Mouse (Mus musculus) embryonic facial prominence, embryonic 15.5 days (tissue): ENCODE data around the gene Luc7l3. TPM values are rescaled to one million over a fixed set of nuclear protein-coding genes. Genes with fewer than 3 reads are reported as not detected.
A peak's percentile ranks its signal among the peaks of the same experiment; 100 is the strongest.

Experiments
- ATAC-seq: fragments of 200-750 bp; cut with Nextera tagmentation; 2 replicates; pipeline ENCODE4 v1.8.0; 2017; ENCODE audit warnings: low read depth, moderate TSS enrichment; ENCODE audit not compliant: insufficient number of reproducible peaks, low FRiP score, low TSS enrichment
- H3K27ac ChIP-seq: fragments of 300-500 bp; sonication (generic); replicated peaks from 2 replicates; pipeline ENCODE4 v1.5.1; 2015; ENCODE audit warnings: mild to moderate bottlenecking, inconsistent platforms
- H3K27me3 ChIP-seq: fragments of 300-500 bp; sonication (generic); 2 replicates; pipeline ENCODE4 v1.6.1; 2015; ENCODE audit warnings: inconsistent platforms
- H3K36me3 ChIP-seq: fragments of 300-500 bp; sonication (generic); 2 replicates; pipeline ENCODE4 v1.6.1; 2015; ENCODE audit warnings: mild to moderate bottlenecking, inconsistent platforms
- H3K4me1 ChIP-seq: fragments of 300-500 bp; sonication (generic); 2 replicates; pipeline ENCODE4 v1.6.1; 2015; ENCODE audit warnings: inconsistent platforms
- H3K4me2 ChIP-seq: fragments of 300-500 bp; sonication (generic); replicated peaks from 2 replicates; pipeline ENCODE4 v1.6.1; 2015; ENCODE audit warnings: mild to moderate bottlenecking, inconsistent platforms
- H3K4me3 ChIP-seq: fragments of 300-500 bp; sonication (generic); replicated peaks from 2 replicates; pipeline ENCODE4 v1.5.1; 2015; ENCODE audit warnings: mild to moderate bottlenecking, inconsistent platforms
- H3K9ac ChIP-seq: fragments of 300-500 bp; sonication (generic); 2 replicates; pipeline ENCODE4 v1.6.1; 2015; ENCODE audit warnings: inconsistent platforms
- H3K9me3 ChIP-seq: fragments of 300-500 bp; sonication (generic); replicated peaks from 2 replicates; pipeline ENCODE4 v1.6.1; 2016; ENCODE audit warnings: inconsistent platforms
- WGBS: fragments of 180-500 bp; shearing (Covaris S2); methylation state at CpG from one replicate; pipeline ENCODE4 v1.1.7; 2015; 5-methylcytosine and 5-hydroxymethylcytosine counted together
- polyA plus RNA-seq: library from polyadenylated mRNA; unstranded; fragments of >200 nt; fragmentation: Nextera tagmentation; extraction: Ambion mirVana; gene quantifications from 2 replicates; pipeline ENCODE4 v1.2.1, GENCODE M21; 2015

Gene Luc7l3
- polyA plus RNA-seq, 1 experiment from 2014 or later: 106 TPM

DNA sequence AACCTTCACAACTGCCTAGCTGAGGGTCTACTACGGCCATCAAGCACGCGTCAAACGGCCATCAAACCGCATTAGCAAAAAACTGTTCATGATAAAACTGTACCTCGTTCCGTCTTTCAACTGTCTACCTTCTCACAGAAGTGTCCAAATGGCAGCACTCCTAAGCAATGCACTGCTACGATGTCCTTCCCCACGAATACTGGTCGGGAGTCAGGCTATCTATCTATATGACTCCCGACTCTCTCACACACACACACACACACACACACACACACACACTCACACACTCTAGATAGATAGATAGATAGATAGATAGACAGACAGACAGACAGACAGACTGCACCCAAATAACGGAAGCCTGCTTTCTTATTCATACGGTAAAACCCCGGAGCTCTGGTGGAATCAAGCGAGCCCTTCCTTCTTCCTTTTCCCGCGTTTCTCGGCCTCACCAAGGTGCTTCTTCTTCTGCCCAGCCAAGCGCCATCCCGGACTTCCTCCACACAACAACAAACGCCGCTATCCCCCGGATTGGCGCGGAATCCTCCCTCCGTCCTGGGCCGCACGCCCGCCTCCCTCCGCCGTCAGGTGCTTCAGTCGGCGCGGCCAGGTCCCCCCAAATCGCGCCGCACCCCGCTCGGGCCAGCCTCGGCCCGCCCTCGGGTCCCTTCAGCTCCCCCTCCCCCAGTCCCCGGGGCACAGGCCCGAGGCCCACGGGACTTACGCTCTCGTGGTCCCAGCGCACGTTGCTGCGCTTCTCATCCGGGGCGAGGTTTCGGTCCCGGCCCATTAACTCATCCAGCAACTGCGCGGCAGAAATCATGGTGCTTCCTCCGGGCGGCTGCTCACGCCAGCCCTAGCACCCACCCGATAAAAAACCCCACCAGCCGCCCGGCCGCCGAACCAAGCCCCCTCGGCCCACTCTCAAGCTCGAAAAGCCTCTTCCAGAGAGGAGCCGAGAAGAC is 538 bp downstream of the Luc7l3 start:
- Histone ChIP-seq H3K4me3 (peak overlapping the region; percentile 89), H3K4me1 (peaks cover 27% of the 10 kb centered on the region), H3K36me3 (no peaks in the 10 kb centered on the region), H3K9me3 (no peaks in the 10 kb centered on the region), H3K27me3 (no peaks in the 10 kb centered on the region), H3K4me2 (peak overlapping the region; percentile 60), H3K9ac (peak overlapping the region; percentile 97), H3K27ac (peak overlapping the region; percentile 96)
- peak; percentile 71 for ATAC-seq
- WGBS: 1% methylated on average over 67 of the region's 67 CpGs

DNA sequence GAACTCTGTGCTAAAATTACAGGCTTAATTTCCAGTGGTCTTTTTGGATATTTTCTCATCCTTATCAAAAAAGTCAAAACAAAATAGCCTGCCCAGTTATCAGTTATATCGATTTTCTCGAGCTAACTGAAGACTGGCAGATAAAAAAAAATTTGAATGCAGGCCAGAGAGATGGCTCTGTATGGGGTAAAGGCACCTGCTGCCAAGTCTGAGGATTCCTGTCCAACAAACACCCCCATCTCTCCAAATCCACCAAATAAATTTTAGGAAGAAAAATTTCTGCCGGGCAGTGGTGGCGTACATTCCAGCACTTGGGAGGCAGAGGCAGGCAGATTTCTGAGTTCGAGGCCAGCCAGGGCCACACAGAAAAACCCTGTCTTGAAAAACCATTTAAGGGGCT is 3.7 kb downstream of the Luc7l3 start:
- Histone ChIP-seq H3K4me1 (peaks cover 34% of the 10 kb centered on the region), H3K4me3 (no peak overlapping the region), H3K9me3 (no peaks in the 10 kb centered on the region), H3K27me3 (no peaks in the 10 kb centered on the region), H3K9ac (no peak overlapping the region), H3K27ac (no peak overlapping the region), H3K36me3 (no peaks in the 10 kb centered on the region), H3K4me2 (no peak overlapping the region)
- no peak for ATAC-seq
- WGBS: 84% methylated on average over 5 of the region's 5 CpGs

- Histone ChIP-seq H3K4me2 (no peak overlapping the region), H3K27ac (no peak overlapping the region), H3K36me3 (no peaks in the 10 kb centered on the region), H3K9me3 (no peaks in the 10 kb centered on the region), H3K9ac (no peak overlapping the region), H3K4me3 (no peak overlapping the region), H3K27me3 (no peaks in the 10 kb centered on the region), H3K4me1 (peaks cover 30% of the 10 kb centered on the region)
- ATAC-seq: no peak
- 66% methylated on average over 4 of the region's 4 CpGs for WGBS
Observed at GRCm38 (mm10) chr11:94317515-94317914, 4.3 kb downstream of the Luc7l3 start.

DNA sequence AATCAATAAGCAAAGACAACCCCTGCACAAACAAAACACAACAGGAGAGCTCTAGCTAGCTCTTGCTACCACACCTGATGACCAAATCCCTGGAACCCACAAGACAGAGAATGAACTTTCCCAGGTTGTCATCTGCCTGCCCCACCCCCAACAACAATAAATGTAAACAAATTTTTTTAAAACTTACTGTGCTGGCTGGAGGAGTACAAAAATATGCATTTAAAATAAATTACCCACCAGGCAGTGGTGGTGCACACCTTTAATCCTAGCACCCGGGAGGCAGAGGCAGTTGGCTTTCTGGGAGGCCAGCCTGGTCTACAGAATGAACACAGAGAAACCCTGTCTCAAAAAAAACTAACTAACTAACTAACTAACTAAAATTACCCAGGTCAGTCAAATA is 4.8 kb downstream of the Luc7l3 start:
- no peak overlapping the region for H3K4me3 ChIP-seq
- no peak overlapping the region for H3K9ac ChIP-seq
- no peak overlapping the region for H3K27ac ChIP-seq
- H3K4me2 ChIP-seq: no peak overlapping the region
- no peaks in the 10 kb centered on the region for H3K36me3 ChIP-seq
- no peaks in the 10 kb centered on the region for H3K27me3 ChIP-seq
- peaks cover 27% of the 10 kb centered on the region; the same call in 1 of the 2 replicates for H3K4me1 ChIP-seq
- ATAC-seq: no peak
- WGBS: 47% methylated on average over 1 of the region's 1 CpGs
- H3K9me3 ChIP-seq: no peaks in the 10 kb centered on the region

GRCm38 (mm10) chr11:94316528-94316927 is 5.3 kb downstream of the Luc7l3 start:
- H3K9ac ChIP-seq: no peak overlapping the region
- H3K4me1 ChIP-seq: peaks cover 27% of the 10 kb centered on the region; the same call in 1 of the 2 replicates
- no peaks in the 10 kb centered on the region for H3K36me3 ChIP-seq
- 70% methylated on average over 2 of the region's 2 CpGs for WGBS
- no peak overlapping the region for H3K4me3 ChIP-seq
- H3K27me3 ChIP-seq: no peaks in the 10 kb centered on the region
- no peak for ATAC-seq
- H3K4me2 ChIP-seq: no peak overlapping the region
- no peaks in the 10 kb centered on the region for H3K9me3 ChIP-seq
- no peak overlapping the region for H3K27ac ChIP-seq

DNA sequence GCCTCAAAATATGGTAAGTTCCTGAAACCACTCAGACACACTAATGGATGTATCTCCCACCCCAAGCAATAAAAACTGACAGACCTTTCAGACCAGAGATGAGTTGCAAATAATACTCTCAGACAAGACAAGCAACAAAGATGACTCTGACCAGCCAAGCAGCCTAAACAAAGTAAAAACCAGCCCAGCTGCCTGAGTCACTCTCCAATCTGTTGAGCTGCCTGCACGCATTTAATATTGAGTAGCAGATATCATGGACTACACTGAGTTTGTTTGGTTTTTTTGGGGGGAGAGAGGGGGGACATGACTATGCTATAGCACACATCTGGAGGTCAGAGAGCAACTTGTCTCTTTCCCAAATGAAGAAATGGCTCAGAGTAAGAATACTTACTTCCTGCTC is 6.5 kb downstream of the Luc7l3 start:
- WGBS: 66% methylated on average over 1 of the region's 1 CpGs
- no peak for ATAC-seq
- no peaks in the 10 kb centered on the region for H3K9me3 ChIP-seq
- H3K9ac ChIP-seq: no peak overlapping the region
- peaks cover 27% of the 10 kb centered on the region; the same call in 1 of the 2 replicates for H3K4me1 ChIP-seq
- H3K36me3 ChIP-seq: no peaks in the 10 kb centered on the region
- H3K27ac ChIP-seq: peak overlapping the region; percentile 34; the same call in 1 of the 2 replicates
- no peak overlapping the region for H3K4me3 ChIP-seq
- H3K4me2 ChIP-seq: no peak overlapping the region
- no peaks in the 10 kb centered on the region for H3K27me3 ChIP-seq

DNA sequence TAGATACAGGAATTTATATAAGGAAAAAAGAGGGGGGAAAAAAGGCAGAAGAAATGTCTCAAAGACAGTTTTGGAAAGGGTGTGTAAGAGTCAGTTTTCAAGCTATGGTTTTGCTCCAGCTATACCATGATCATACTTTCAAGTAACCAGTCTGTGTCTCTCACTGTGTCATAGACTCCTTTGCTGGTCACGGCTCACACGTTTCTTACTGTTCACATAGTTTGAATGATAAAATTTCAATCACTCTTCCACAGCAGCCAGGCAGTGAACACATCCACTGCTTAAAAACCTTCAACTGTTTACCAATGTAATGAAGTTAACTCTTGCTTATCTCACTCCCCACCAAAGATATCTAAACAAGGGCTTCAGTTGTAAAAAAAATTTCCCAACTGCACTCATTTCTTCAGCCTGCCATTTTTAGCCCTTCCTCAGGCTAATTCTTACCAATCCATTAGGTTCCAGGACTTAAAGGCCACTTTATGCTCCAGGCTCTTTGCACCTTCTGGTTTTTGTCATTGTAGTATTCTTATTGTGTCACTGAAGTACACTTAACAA is 7.6 kb downstream of the Luc7l3 start:
- no peak overlapping the region for H3K4me3 ChIP-seq
- peaks cover 19% of the 10 kb centered on the region; the same call in 1 of the 2 replicates for H3K4me1 ChIP-seq
- no peak for ATAC-seq
- WGBS: 63% methylated on average over 2 of the region's 2 CpGs
- H3K36me3 ChIP-seq: no peaks in the 10 kb centered on the region
- H3K4me2 ChIP-seq: no peak overlapping the region
- no peaks in the 10 kb centered on the region for H3K27me3 ChIP-seq
- H3K9me3 ChIP-seq: no peaks in the 10 kb centered on the region
- no peak overlapping the region for H3K9ac ChIP-seq
- H3K27ac ChIP-seq: no peak overlapping the region

DNA sequence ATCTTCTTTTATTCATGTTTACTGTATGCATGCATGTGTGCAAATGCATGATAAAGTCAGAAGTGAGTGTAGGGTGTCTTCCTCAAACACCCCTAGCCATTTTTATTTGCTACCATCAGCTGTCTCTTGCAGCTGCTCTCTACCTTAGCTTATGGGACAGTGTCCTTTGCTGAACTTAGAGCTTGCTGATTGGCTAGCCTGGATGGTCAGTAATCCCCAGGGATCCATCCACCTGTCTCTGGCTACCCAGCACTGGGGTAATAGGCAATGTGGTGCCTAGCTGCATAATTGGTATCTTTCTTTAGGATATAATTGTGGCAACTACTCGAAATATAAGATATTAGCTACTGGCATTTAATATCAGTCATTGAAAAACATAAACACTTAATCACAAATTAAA is 9.1 kb downstream of the Luc7l3 start:
- Histone ChIP-seq H3K9ac (no peak overlapping the region), H3K4me2 (no peak overlapping the region), H3K27ac (no peak overlapping the region), H3K4me3 (no peak overlapping the region), H3K27me3 (no peaks in the 10 kb centered on the region), H3K36me3 (no peaks in the 10 kb centered on the region), H3K9me3 (no peaks in the 10 kb centered on the region), H3K4me1 (peaks cover 16% of the 10 kb centered on the region; the same call in 1 of the 2 replicates)
- WGBS: 73% methylated on average over 1 of the region's 1 CpGs
- ATAC-seq: no peak

- Histone ChIP-seq H3K9me3 (no peaks in the 10 kb centered on the region), H3K4me2 (no peak overlapping the region), H3K4me1 (no peaks in the 10 kb centered on the region), H3K36me3 (peaks cover 83% of the 10 kb centered on the region), H3K4me3 (no peak overlapping the region), H3K27ac (no peak overlapping the region), H3K9ac (no peak overlapping the region), H3K27me3 (no peaks in the 10 kb centered on the region)
- no peak for ATAC-seq
- 89% methylated on average over 9 of the region's 9 CpGs for WGBS
Observed at GRCm38 (mm10) chr11:94294996-94295845, 26.6 kb downstream of the Luc7l3 start.

DNA sequence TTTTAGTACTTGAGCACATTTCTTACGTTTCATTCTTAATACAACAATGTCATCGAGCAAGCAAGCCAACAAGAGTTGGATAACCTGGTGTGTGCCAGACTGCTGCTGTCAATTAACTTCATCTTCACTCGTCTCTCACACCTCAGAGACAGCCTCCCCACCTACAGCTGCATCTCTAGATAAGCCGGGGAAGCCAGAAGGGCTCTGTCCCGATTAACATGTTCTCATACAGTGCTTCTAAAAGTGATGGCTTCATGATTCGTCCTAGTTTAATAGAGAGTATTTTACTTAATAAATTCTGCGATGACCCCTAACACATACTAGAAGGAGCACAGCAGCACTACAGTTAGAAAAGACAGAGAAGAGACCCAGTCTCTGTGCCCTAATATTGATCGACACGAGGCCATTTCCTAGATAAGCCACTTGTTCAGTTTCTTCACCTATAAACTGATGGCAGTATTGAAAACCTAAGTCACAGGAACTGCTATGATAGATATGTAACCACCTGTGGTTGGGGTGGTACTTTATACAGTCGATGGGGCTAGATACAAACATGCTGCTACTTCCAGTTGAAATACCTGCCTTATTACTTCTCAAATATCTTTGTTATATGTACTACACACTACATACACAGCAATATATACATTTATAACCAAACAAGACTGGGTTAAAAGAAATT is 31.6 kb downstream of the Luc7l3 start:
- ATAC-seq: no peak
- H3K9ac ChIP-seq: no peak overlapping the region
- H3K4me1 ChIP-seq: no peaks in the 10 kb centered on the region
- H3K4me2 ChIP-seq: no peak overlapping the region
- no peaks in the 10 kb centered on the region for H3K27me3 ChIP-seq
- 91% methylated on average over 10 of the region's 10 CpGs for WGBS
- no peak overlapping the region for H3K4me3 ChIP-seq
- no peaks in the 10 kb centered on the region for H3K9me3 ChIP-seq
- H3K27ac ChIP-seq: no peak overlapping the region
- H3K36me3 ChIP-seq: peaks cover 86% of the 10 kb centered on the region
